Mouse (Mus musculus) layer of hippocampus, postnatal 10 days (tissue): Measurements from ENCODE around the gene Myod1. TPM values are rescaled to one million over a fixed set of nuclear protein-coding genes. Genes with fewer than 3 reads are reported as not detected.

ENCODE experiments used
- DNase-seq, 2 experiments: peaks; one replicate each; pipeline ENCODE4 v3.0.0; 2021; ENCODE audit warnings: low spot score in 2 of 2
- total RNA-seq, 2 experiments: library from RNA; stranded (reverse); gene quantifications; 2 replicates each; pipeline ENCODE4 v1.2.3; 2021

The Myod1 gene
- total RNA-seq, 2 experiments from 2014 or later: not detected

DNA sequence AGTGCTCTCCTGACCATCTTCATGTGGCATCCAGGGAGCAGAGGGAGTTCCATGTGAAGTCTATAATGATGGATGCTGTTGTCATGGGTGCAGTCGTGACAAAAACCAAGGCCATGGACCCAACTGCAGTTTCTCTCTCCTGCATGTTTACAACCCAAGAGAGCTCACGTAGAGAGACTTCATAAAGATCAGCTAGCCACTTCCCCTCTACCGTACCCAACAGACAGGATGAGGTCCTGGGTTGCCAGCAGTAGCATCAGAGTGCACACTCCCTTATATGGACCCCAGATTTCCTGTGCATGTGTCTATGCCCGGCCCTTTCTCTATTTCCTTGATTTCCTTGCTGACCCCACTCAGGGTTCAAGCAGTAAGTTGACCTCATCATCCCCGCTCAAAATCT, 15.4 kb downstream of the Myod1 start:
- DNase-seq: no peak

DNA sequence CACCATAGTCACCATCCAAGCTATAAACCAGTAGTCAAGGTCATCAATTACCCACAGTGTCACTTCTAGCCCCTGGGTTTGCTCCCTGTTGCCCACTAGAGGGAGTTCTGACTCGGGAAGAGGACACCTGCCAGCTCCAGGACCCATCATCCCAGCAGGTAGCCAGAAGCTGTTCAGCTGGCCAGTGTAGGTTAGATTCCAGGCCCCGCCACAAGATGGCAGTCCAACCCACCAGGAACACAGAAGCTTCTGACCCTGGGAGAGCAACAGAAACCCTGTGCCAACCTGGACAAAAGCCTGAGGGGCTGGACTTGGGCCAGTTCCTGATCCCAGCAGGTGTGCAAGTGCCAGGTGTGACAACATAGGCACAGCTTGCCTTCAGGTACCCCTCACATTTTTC, 16.8 kb downstream of the Myod1 start:
- DNase-seq: peak; percentile 88 to 91

DNA sequence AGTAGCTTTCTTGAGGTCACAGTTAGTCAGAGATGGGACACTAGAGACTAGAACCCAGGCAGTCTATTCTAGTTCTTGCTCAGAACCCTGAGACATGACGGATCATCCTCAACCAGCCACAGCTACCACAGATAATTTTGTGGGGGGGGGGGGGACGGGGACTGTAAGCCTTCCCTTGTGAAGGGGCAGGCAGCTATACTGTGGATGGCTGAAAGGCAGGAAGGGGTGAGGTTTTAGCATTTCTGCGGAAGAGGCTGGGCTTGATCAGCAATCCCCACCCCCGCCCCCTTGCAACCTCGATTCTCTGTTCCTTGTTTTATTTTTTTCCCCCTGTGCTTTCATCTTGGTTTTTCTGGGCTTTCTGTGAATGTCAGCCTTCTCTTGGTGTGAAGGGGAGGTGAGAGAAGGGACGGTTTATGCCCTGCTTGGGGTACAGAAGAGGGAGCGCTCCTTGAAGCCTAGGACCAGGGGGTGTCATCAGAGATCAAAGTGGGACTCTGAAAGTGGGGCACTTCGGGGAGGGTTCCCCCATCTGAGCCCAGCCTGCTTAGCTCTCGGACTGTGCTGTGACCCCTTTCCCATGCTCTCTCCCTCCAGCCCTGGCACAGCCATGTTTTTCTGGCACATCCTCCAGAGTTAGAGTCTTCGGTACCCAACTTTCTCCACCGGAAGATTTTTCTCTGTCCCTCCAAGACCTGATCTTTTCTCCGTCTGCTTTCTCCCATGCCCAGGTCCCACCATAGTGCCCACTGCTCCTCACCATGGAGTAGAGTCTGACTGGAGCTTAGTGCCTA, 17.6 kb downstream of the Myod1 start:
- DNase-seq: no peak

DNA sequence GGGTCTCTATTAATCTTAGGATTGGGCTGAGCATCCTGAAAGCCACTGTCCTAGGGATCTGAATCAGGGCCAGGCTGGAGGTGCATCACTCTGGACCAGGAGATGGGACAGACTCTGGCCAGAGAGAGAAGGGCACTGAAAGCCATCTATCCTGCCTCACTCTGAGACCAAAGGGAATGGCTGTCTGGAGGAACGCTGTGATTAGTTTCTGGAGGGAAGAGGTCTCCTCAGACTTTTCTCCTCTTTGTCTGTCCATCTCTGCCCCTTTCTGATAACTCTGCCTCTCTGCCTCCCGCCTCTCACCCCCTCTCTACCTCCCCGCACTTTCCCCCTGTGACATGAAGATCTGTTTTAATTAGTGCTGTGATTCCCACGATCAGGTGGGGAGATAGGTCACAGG, 18.7 kb downstream of the Myod1 start:
- DNase-seq: no peak

DNA sequence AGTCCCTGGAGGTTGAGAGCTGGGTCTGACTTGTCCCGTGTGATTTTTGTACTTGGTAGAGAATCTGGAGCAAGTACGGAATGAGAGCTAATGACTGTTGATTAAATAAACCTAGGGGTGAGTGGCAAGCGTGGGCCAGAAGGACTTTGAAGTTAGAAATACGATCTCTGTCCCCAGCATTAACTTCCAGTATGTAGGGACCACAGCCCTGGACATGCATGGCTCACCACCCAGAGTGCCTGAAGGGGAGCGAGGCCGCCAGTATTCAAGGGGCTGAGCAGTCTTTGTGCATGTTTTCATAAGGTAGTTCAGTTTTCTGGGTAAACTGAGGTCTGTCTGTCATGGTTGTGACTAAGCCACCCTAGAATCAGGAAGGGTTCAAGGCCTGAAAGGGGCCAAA, 19.3 kb downstream of the Myod1 start:
- DNase-seq: no peak

DNA sequence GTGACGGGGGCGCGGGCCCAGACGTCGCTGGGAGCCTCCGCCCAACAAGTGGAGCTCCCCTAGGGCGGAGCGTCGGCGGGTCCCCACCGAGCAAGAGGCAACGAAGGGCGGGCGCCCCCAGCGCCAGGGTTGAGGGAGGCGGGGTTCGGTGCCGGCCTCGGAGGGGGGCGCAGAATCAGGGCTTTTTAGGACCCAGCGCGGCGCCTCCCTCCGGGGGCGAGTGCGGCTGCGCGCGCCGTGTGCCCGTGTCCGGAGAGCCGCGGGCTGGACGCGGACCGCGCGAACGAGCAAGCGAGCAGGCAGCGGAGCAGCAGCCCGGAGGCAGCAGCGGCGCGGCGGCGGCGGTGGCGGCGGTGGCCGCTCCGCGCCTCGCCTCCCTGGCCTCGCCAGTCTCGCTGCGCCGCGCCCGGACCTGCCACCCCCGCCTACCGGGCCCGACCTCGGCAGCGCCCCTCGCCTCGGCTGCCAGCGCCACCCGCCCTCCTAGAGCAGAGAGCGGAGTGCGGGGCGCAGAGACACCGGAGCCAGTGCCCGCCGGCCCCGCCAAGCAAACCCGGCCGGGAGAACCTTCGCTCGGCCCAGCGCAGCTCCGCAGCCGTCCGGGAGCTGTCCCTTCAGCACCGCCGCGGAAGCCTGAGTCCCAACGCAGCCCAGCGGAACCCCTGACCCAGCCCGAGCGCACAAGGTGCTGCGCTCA, 20.1 kb downstream of the Myod1 start, which contains the start of gene Kcnc1:
Gene Kcnc1 (plus strand): TSS at position 267 of the 697 bp plus-strand sequence.
- DNase-seq: peak; percentile 72 to 81

DNA sequence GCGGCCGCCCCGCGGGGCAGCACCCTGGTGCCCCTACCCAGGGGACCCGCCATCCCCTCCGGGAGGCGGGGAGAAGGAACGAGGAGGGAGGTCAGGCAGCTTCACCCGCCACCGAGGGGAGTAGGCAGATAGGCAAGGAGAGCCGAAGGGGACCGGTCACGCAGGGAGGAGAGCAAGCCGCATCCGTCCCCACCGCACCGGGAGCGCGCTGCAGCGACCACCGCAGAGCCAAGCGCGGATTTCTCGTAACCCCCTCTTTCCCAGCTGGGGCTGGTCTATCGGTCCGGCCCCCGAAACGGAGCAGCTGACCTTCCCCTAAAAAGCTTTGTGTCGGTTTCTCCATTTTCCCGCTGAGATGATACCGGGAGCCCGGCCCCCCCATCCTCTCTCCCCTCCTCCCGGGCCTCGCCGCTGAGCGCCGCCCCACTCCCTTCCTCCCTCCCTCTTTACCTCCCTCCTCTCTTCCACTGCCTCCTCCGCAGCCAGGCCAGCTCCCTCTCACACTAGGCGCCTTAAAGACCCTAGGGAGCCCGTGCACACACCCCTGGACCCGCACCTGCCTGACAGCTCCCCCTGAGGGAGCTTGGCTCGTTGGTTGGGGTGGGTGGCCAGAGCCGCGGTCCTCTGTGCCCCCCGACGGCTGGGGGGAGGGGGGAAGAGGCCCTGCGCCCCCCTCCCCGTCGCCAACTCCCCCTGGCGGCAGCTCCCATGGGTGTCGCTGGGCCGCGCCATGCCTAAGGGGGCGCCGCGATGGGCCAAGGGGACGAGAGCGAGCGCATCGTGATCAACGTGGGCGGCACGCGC, 20.9 kb downstream of the Myod1 start:
- peak; percentile 78 to 82 for DNase-seq

DNA sequence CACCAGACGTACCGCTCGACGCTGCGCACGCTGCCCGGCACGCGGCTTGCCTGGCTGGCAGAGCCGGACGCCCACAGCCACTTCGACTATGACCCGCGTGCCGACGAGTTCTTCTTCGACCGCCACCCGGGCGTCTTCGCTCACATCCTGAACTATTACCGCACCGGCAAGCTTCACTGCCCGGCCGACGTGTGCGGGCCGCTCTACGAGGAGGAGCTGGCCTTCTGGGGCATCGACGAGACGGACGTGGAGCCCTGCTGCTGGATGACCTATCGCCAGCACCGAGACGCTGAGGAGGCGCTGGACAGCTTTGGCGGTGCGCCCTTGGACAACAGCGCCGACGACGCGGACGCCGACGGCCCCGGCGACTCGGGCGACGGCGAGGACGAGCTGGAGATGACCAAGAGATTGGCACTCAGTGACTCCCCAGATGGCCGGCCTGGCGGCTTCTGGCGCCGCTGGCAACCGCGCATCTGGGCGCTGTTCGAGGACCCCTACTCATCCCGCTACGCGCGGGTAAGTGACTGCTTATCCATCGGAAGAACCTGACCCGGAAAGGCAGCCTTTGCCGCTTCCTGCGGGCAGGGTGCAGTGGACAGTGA, 21.6 kb downstream of the Myod1 start:
- peak in 1 of 2 experiments; percentile 41 for DNase-seq

DNA sequence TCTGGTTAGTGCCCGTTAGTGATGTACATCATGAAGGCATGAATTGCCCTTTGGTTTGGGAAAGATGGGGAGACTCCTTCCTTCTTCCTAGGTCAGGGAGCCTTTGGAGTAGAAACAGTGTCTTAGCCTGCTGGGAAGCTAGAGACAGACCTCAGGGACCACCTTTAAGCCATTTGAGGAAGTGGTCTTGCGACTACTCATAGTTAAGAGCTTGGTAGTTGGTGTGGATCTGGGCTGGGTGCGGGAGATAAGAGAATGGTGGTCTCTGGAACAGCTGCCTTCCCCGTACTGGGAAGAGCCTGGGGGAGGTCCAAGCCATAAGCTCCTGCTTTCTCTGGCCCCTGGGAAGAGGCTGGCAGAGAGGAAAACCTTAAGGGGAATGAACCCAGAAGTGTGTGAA, 22.3 kb downstream of the Myod1 start:
- no peak for DNase-seq

DNA sequence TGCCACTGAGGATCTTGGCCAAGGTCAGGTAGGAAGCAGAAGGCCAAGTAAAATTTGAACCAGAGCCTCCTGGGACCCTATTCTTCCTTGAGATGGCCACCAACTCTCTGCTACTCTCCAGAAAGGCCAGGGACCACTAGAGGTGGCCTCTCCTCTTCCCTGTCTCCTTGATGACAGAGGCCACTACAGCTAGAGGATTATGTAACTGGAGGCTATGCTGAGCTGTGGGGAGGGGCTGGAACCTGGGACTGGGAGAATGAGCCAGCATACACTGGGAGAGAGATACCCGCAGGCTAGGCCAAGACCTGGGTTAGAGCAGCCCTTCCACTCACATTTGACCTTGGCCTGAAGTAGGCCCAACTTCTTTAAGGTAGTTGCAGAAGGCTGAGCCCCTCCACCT, 23.4 kb downstream of the Myod1 start:
- no peak for DNase-seq

DNA sequence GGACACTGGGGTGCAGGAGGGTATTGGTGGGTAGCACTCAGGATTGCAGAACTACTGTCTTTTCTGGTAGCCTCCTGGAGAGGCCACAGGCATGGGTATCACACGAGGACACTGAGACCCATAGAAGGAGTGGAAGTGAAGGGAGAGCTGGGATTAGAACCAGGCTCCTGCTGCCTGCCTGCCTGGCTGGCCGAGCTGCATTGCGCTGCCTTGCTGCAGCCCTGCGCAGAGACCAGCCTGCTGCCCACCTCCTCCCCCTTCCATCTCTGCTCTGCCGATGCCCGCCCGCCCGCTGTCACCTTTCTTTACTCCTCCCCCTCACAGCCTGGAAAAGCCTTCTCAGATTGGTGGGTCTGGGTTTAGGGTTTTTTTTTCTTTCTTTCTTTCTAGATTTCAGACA, 24.1 kb downstream of the Myod1 start:
- no peak for DNase-seq

DNA sequence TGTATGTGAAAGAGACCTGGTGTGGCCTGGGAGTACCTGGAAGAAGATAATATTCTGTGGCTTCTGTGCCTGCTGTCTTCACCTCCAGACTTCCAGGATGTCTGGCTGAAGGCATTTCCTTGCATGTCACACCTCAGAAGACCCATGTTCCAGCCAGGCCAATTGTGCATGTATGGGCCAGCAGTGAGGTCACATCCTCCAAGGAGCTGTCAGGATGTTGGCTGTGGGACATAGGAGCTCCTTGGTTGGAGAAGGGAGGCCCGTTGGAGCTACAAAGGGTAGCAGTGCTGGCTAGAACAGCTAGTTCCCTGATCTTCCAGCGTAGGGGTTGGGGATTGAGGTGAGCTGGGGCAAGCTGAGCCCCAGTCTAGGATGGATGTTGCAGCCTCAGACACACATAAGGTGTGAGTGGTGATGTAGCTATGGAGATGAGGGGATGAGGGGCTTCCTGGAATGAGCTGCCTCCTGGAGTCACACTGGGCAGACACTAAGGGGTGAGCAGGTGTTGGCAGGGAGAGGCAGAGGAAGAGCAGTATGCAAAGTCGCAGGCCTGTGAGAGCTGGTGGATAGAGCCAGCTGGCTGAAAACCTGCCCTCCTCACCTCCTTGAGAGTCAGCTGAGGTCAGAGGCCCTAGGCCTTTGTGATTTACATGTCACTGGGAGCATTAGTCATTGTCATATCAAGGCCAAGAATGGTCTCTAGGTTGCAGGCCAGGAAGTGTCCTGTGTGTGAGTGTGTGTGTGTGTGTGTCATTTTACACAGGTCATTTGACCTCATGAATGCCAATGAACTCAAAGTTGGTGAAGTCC, 25.3 kb downstream of the Myod1 start:
- no peak for DNase-seq

DNA sequence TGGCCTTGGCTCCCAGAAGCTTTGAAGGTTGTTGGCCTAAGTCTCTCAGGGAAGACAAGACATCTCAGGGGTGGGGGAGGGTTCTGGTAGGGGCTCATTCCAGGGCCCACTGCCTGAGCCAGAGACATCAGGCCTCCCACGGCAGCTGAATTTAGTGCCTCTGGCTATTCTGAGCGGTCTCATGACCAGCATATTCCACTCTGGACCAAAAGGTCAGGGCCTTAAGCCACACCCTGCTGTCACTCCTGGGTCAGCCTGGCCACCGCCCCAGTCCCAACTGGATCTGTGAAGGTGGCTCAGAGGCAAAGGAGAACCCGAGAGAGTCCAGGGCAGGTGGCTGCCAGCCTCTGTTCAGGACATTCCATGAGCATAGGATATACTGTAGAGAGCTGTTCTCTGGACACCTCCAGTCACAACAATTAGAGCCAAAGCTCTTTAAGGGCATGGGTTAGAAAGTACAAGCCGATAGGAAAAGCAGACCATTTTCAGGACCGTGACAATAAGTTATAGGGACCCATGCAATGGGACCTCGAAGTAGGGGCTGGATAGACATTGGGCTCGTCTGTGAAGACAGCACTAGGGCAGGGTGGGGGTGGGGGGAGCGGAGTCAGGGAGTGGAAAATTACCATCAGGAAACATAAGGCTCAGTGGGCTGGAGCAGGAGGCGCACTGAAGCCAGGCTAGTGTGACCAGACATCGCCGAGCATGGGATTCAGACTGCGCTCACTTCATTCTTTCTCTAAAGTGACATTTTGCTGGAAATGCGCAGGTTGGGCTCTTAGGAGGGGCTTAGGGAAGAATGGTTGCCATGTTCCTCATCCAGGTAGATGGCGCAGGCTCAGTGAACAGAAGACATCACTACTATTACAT, 27.6 kb downstream of the Myod1 start:
- DNase-seq: no peak

DNA sequence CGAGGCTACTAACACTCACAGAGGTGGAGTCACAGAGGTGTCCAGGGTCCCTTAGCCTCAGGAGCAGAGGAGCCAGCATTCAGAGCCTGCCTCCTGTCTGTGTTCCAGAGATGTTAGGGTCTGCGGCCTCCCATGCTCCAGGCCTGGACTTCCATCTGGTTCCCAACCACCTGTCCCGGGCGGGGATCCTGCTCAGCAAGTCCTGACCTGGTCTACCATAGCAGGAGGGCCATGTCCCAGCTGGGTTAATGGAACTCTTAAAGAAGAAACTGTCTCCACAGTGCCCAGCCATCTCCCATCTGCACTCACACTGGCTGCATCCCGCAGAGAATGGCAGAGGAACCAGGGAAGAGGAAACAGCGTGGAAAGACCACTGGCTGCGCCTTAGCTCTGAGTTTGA, 28.5 kb downstream of the Myod1 start:
- DNase-seq: no peak

DNA sequence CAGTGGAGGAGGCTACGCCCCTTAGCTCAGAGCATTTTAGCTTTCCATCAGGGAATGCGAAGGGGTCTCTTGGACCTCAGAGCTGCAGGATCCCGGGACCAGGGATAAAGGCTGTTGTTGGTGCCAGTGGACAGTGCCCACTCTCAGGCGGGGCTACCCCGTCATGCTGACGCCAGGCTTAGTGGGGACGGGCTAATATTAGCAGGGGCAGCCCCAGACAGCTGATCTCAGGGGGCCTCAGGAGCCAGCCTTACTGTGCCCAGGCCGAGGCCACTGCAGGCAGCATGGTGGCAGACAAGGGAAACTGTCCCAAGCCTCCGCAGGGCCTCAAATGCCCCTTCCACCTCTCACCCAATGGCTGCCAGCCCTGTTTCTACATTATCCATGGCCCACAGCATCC, 32.3 kb downstream of the Myod1 start:
- no peak for DNase-seq

DNA sequence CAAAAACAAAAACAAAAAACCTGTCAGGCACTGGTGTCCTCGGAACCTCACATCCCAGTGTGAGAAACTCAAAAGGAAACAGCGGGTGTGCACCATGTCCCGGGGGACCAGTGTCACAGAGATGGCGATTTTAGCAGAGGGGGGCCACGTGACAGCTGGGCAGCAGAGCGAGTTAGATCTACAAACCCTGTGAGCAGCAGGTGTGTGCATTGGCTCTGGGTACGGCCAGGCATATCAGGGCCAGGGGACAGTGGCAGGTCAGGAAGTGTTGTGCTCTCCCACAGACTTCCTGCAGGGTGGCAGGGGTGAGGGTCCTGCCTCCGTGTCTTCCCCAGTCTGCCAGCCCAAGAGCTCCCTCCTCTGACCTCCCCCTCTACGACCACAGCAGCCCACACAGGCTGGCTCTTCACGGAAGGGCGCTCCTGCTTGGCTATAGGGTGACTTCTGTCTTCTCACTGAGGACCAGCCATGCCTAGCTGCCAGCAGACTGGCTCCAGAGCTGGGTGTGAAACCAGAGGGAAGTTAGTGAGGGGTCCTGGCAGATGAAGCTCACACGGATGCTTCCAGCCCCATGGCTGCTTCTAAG, 33.0 kb downstream of the Myod1 start:
- DNase-seq: no peak

DNA sequence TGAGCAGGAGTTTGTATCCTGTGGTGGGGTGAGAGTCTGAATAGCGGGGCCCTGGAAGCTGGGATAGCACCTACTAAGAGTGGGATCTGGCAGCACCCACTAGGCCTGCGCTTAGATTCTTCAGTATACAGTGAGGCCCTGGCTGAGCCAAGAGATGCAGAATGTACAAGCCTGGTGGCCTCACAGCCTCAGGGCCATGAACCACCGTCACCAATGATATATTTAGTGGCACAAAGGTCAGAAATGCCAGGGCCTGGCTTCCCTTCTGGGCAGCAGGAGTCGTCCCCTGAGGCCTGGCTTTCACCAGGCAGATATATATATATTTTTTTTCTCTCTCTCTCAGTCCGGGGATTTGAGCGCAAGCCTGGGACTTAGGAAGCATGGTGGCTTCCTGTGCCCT, 34.5 kb downstream of the Myod1 start:
- DNase-seq: no peak

DNA sequence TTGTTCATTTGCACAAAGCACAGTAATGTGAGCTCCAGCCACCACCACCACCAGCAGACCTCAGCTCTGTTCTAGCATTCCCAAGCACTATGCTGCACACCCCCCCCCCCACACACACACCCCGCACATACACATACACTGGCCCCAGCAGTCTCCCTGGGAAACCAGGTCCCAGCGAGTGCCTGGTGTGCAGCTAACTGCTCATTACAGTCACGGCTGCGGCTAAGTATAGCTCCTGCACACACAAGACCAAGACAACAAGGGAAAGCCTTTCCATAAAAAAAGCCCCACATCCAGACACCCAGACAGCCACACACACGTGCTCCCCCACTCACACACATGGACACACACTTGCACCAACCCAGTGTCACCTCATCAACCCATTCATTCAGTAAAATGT, 36.5 kb downstream of the Myod1 start:
- DNase-seq: no peak
